Mouse (Mus musculus) right cerebral cortex, adult 18-20 months (tissue): ENCODE data around the gene Cxcl14.

Experiments used
- DNase-seq: peaks from one replicate; pipeline ENCODE4 v3.0.0; 2022; ENCODE audit warnings: mixed read lengths

Gene Cxcl14

GRCm38 (mm10) chr13:56295943-56296658 is at the start of gene Cxcl14:
Gene Cxcl14, minus strand, starts transcription at chr13:56296551.
- DNase-seq: peak; percentile 63

DNA sequence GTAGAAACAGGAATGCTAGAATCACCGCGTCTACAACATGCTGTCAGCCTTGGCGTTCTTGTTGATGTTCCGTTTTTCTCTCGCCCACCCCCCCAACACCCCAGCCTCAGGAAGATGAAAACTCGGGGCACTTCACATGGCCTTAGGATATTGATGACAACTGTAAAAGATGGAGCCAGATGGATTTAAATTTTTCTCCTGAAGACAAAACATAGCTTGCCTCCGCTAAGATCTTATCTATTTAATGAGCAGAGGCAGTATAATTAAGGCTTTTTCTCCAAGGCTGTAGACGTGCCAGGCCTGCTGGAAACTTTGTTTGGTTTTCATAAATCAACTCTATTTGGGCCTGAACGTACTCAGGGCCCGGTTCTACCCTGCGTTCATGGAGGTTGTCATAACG is 48.0 kb upstream of the Cxcl14 start:
- DNase-seq: no peak

- no peak for DNase-seq
Observed at GRCm38 (mm10) chr13:56342491-56342890, 46.1 kb upstream of the Cxcl14 start.

- DNase-seq: no peak
Observed at GRCm38 (mm10) chr13:56340513-56340912, 44.2 kb upstream of the Cxcl14 start.

GRCm38 (mm10) chr13:56339816-56340215 is 43.5 kb upstream of the Cxcl14 start:
- DNase-seq: no peak

GRCm38 (mm10) chr13:56336982-56337381 is 40.6 kb upstream of the Cxcl14 start:
- DNase-seq: peak; percentile 22

DNA sequence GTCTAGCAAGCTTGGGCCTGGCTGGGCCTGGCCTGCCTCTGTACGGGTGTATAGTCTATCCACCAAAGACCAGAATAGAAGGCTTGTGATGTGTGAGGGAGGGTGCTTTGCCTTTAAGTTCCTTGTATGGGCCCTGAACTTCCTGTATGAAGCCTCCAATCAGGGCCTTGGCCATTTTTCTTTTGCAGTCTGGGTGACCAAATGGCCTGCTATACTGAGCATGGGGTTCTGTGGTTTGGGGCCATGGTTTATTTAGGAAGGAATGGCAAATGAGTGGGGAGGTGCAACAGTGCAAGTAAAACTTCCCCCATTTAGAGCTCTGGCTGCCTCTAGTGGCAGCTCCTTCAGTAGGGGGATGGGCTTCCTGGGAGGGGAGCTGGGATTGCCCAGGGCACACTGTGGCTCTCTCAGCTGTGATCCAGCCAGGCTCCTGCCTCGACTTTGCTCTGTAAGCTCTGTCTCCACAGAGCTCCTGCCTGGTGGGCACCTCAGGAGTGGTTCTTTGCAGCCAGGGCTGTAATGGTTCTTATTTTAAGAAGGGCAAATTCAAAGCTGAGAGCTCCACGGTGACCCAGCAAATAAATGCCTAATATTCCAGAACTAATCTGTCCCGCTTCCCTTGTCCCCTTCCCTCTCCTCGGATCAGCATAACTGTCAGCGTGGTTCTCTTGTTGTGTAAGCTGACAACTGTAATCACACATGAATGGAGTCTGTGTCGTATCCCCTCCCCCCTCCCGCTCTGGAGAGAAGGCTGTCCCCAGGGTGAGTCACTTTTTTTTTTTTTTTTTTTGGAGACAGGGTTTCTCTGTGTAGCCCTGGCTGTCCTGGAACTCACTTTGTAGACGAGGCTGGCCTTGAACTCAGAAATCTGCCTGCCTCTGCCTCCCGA is 38.7 kb upstream of the Cxcl14 start:
- no peak for DNase-seq

DNA sequence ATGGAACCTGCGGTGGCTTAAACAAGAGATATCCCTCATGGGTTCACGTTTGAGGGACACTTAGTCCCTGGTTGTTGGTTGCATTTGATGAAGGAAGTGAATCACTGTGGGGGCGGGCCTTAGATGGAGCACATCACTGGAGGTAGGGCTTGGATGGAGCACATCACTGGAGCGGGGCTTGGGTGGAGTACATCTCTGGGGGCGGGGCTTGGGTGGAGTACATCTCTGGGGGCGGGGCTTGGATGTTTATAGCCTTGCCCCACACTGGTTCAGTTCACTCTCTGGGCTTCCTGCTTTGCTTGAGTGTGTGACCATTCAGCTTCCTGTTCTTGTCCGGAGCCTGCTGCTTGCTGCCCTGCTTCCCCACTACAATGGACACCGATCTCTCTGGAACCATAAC is 37.9 kb upstream of the Cxcl14 start:
- DNase-seq: no peak

DNA sequence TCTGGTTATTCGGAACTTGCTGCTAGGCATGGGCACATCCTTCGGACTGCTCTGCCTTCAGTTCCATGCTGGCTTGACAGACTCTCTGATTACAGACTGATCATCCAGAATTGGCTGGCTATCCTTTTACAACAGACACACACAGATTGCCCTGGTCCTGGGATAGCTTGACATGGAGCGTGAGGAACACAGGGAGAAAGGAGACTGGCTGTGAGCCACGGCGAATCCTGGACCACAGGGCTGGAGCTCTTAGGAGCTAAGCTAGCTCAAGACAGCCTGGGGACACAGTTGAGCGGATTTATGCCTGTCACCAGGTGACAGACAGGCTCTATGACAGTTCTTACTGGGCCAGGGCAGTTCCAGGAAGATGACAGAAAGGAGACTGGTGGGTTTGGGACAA is 36.0 kb upstream of the Cxcl14 start:
- no peak for DNase-seq

- DNase-seq: no peak
Observed at GRCm38 (mm10) chr13:56330603-56331455, 34.5 kb upstream of the Cxcl14 start.

DNA sequence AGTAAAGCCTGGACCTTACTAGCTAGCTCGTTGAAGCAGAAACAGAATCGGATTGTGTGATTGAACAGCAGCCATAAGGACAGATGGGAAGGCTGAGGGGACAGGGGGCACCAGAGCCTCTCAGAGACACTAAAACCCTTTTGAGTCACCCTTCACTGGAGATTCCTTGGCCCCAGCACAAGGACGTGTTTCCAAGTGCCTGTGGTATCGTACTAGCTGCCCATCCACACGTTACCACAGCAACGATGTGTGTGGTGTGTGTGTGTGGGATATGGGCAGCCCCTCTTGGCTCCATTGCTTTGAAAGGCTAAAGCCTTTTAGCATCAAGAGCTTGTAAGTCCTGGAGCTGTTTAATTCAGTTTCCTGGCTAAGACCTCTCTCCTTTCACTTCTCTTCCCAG is 33.4 kb upstream of the Cxcl14 start:
- no peak for DNase-seq

DNA sequence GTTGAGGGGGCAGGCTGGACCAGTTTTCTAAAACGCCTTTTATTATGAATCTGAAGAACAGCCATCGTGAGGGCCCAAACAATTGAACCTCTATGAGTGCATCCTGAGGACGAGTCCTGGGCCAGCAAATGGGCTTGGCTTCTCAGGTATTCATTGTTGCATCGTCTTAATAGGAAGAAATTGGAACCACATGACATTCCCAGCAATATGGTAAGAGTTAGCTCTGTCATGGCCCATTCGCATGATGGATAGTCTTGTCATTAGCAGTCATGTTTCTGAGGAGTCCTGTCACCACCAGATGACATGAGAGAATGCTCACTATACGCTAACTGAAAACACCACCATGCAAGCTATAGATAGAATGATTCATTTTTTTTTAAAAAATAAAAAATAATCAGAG is 32.8 kb upstream of the Cxcl14 start:
- DNase-seq: no peak

DNA sequence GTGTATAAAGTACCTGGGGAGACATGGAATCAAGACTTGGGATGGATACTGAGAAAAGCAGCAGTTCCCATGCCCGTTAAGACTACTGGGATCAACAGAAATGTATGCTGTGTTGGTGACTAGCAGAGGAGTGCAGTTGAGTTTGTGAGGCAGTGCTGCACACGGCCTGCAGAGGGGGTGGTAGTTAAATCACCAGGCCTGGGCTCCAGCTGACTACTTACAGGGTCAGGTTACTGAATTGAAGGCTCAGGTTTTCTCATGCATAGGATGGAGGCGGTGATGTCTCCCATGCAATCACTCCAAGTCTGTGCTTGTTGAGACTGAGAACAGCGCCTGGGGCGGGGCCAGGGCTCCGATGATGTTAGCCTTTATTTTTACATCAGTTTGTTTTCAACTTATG is 31.4 kb upstream of the Cxcl14 start:
- no peak for DNase-seq

DNA sequence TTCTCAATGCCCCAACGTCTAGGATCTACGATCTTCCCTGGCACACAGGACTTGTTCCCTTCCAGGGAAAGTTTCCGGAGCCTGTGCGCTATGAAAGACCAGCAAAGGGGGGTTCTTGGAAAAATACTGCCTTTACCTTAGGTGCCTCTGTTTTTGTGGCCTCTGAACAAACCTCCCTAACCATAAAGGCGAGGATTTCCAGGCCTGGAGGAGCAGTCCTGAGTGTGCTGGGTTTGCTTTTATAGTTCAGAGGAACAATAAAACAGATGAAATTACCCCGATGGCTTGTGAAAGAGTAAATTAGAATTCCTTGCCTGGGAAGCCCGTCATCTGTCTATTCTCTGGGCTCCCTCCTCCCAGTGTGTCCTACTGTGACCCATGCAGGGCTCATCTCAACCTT is 25.3 kb upstream of the Cxcl14 start:
- DNase-seq: no peak

GRCm38 (mm10) chr13:56316930-56317329 is 20.6 kb upstream of the Cxcl14 start:
- DNase-seq: peak; percentile 41

- peak; percentile 23 for DNase-seq
Observed at GRCm38 (mm10) chr13:56315201-56315600, 18.9 kb upstream of the Cxcl14 start.

DNA sequence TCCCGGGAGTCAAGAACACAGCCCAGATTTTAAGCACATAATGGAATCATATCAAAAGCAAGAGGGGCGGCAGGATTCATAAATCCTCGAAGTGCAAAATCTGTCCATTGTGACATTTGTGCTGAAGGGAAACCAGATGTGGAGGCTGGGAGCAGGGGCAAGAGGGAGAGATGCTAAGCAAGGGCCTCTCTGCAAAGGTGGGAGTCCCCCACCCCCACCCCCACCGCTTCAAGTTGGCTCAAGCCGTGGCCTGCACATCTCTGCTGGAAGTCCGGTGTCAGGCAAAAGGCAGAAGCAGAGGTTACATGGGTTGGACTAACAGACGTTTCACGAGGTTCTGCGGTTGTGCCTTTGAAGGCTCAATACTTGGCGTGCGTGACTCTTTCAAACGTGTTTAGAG is 8.7 kb upstream of the Cxcl14 start:
- no peak for DNase-seq

DNA sequence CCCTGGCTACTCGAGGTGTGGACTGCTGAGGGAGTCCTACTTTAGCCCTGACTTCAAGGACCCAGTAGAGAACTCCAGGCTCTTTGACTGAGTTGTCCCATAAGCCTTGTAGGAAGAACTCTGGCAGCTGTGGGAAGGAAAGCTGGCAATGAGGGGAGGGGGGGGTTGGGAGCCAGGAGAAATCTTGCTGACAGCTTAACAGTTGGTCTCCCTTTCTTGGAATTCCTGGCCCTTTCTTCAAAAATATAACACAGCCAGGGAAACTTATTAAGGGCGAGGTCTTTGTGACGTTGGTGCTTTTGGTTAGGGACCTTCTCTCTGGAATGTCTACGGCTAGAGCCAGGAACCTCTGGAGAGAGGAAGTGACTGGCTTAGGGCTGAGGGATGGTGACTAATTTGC is 8.1 kb upstream of the Cxcl14 start:
- DNase-seq: no peak

DNA sequence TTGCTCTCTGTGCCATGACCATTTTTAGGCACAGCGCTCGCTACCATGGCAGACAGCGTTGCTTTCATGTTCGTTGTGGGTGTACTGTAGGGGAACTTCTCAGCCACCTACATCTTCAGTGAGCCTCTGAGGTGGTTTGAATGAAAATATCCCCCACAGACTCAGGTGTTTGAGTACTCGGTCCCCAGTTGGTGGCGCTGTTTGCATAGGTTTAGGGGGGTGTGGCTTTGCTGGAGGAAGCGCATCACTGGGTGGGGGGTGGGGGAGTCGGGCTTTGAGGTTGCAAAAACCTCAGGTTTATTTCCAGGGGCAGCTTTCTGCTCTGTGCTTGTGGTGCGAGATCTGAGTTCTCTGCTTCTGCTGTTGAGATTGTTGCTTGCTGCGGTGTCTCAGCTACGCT is 3.0 kb upstream of the Cxcl14 start:
- DNase-seq: no peak

DNA sequence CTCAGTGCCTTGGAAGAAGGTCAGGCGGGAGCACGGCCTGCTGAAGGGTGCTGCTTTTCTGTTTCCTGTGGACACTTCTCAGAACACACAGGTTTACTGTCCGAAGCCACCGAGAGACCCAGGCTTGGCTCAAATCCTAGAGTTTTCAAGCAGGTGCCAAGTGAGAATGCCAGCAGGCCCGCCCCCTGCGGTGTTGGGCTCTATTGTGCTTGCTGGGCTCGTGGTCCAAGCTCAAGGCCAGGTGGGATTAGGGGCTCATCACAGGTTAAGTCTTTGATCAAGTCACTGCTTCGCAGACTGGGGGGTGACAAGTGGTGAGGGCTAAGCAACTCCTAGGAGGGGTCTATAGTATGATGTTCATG is 289 bp upstream of the Cxcl14 start:
- DNase-seq: no peak

GRCm38 (mm10) chr13:56295586-56295942 is 787 bp downstream of the Cxcl14 start:
- DNase-seq: no peak

DNA sequence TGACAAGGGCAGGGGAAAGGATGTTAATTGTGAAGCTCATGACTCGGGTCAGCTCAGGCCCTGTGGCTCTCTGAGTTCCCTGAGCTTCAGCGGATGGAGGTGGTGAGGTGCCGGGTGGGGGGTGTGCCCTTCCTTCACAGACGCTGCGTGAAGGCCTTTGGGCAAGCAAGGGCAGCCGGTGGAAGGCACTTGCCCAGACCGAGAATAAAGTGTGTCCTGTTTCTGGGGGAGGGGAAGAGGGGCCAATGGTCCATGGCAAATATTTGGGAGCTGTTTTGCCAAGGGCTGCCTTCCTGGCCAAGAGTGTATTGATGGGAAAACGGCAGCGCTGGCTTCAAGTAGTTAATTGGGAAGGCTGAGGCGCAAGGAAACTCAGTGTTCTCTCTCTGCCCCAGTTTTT is 1.4 kb downstream of the Cxcl14 start:
- DNase-seq: peak; percentile 40

DNA sequence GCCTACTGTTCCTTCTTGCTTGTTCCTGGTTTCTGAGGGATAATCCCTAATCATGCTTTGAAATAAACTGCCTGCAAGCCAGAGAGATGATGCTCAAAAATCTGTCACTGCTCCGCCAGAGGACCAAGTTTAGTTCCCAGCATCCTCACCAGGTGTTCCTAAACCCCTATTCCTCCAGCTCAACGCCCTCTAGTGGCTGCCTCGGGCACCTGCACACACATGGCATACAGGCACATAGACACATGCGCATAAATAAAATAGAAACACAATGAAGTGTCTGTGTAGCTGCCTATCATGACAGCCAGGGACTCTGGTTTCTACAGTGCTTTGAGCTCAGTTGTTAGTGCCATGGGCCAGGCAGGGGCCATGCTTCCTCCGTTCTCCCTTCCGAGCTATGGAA is 6.4 kb downstream of the Cxcl14 start:
- DNase-seq: no peak

GRCm38 (mm10) chr13:56289261-56289660 is 7.1 kb downstream of the Cxcl14 start:
- no peak for DNase-seq
